Mouse (Mus musculus): ENCODE data around the gene Lag3.

Lag3 gene

GRCm38 (mm10) chr6:124911533-124912218 lies at the start of gene Lag3:
TSS of gene Lag3 (minus strand) at chr6:124911705.
- DNase-seq (ENCODE audit: low spot score in 2 of 2): peak in 1 of 2 experiments; percentile 30

GRCm38 (mm10) chr6:124961021-124961420 lies 49.5 kb upstream of the Lag3 start:
- no peak for DNase-seq (ENCODE audit: low spot score in 2 of 2)

- no peak for DNase-seq (ENCODE audit: low spot score in 2 of 2)
Measured at GRCm38 (mm10) chr6:124959960-124960359, 48.5 kb upstream of the Lag3 start.

GRCm38 (mm10) chr6:124958127-124958526 lies 46.6 kb upstream of the Lag3 start:
- DNase-seq (ENCODE audit: low spot score in 2 of 2): no peak

- no peak for DNase-seq (ENCODE audit: low spot score in 2 of 2)
Measured at GRCm38 (mm10) chr6:124955212-124955611, 43.7 kb upstream of the Lag3 start.

GRCm38 (mm10) chr6:124953991-124954715 lies 42.6 kb upstream of the Lag3 start:
- DNase-seq (ENCODE audit: low spot score in 2 of 2): no peak

GRCm38 (mm10) chr6:124943526-124943925 lies 32.0 kb upstream of the Lag3 start:
- DNase-seq (ENCODE audit: low spot score in 2 of 2): no peak

- DNase-seq (ENCODE audit: low spot score in 2 of 2): no peak
Measured at GRCm38 (mm10) chr6:124941679-124942078, 30.2 kb upstream of the Lag3 start.

GRCm38 (mm10) chr6:124938554-124938953 lies 27.0 kb upstream of the Lag3 start:
- DNase-seq (ENCODE audit: low spot score in 2 of 2): no peak

- DNase-seq (ENCODE audit: low spot score in 2 of 2): no peak
Measured at GRCm38 (mm10) chr6:124937493-124937892, 26.0 kb upstream of the Lag3 start.

- no peak for DNase-seq (ENCODE audit: low spot score in 2 of 2)
Measured at GRCm38 (mm10) chr6:124936681-124937080, 25.2 kb upstream of the Lag3 start.

GRCm38 (mm10) chr6:124934670-124935069 lies 23.2 kb upstream of the Lag3 start:
- DNase-seq (ENCODE audit: low spot score in 2 of 2): no peak

- DNase-seq (ENCODE audit: low spot score in 2 of 2): no peak
Measured at GRCm38 (mm10) chr6:124933127-124933526, 21.6 kb upstream of the Lag3 start.

GRCm38 (mm10) chr6:124932314-124932695 lies 20.8 kb upstream of the Lag3 start:
- DNase-seq (ENCODE audit: low spot score in 2 of 2): no peak

- no peak for DNase-seq (ENCODE audit: low spot score in 2 of 2)
Measured at GRCm38 (mm10) chr6:124931525-124932313, 20.2 kb upstream of the Lag3 start.

GRCm38 (mm10) chr6:124930754-124931524 lies 19.4 kb upstream of the Lag3 start, which contains the start of gene Mlf2:
TSS of gene Mlf2 (plus strand) at chr6:124931386.
- DNase-seq (ENCODE audit: low spot score in 2 of 2): peak; percentile 96 to 97

- DNase-seq (ENCODE audit: low spot score in 2 of 2): no peak
Measured at GRCm38 (mm10) chr6:124930231-124930630, 18.7 kb upstream of the Lag3 start.

GRCm38 (mm10) chr6:124925941-124926340 lies 14.4 kb upstream of the Lag3 start:
- DNase-seq (ENCODE audit: low spot score in 2 of 2): no peak

- DNase-seq (ENCODE audit: low spot score in 2 of 2): no peak
Measured at GRCm38 (mm10) chr6:124925173-124925793, 13.8 kb upstream of the Lag3 start.

GRCm38 (mm10) chr6:124921539-124921938 lies 10.0 kb upstream of the Lag3 start:
- DNase-seq (ENCODE audit: low spot score in 2 of 2): peak in 1 of 2 experiments; percentile 41
